Mouse (Mus musculus) hindbrain, embryonic 10.5 days (tissue): ENCODE measurements around the gene Lmna. TPM values are rescaled to one million over a fixed set of nuclear protein-coding genes. Genes with fewer than 3 reads are reported as not detected.
A peak's percentile ranks its signal among the peaks of the same experiment; 100 is the strongest.

ENCODE experiments used
- DNase-seq: peaks from one replicate; pipeline ENCODE4 v3.0.0-alpha.2; 2017; ENCODE audit warnings: low spot score
- H3K27ac ChIP-seq: fragments of 300-500 bp; sonication (generic); 2 replicates; pipeline ENCODE4 v1.5.1; 2016; ENCODE audit warnings: mild to moderate bottlenecking, moderate library complexity
- H3K27me3 ChIP-seq: fragments of 300-500 bp; sonication (generic); 2 replicates; pipeline ENCODE4 v1.6.1; 2016; ENCODE audit warnings: mild to moderate bottlenecking; ENCODE audit not compliant: poor library complexity, insufficient read depth, severe bottlenecking
- H3K36me3 ChIP-seq: fragments of 300-500 bp; sonication (generic); 2 replicates; pipeline ENCODE4 v1.6.1; 2016; ENCODE audit warnings: mild to moderate bottlenecking, moderate library complexity
- H3K4me1 ChIP-seq: fragments of 300-500 bp; sonication (generic); replicated peaks from 2 replicates; pipeline ENCODE4 v1.6.1; 2016; ENCODE audit warnings: mild to moderate bottlenecking
- H3K4me3 ChIP-seq: fragments of 300-500 bp; sonication (generic); 2 replicates; pipeline ENCODE4 v1.5.1; 2016; ENCODE audit warnings: mild to moderate bottlenecking, moderate library complexity
- H3K9me3 ChIP-seq: fragments of 300-500 bp; sonication (generic); 2 replicates; pipeline ENCODE4 v1.6.1; 2016; ENCODE audit warnings: mild to moderate bottlenecking, moderate library complexity
- WGBS: fragments of 180-500 bp; shearing (Covaris S2); methylation state at CpG from one replicate; pipeline ENCODE4 v1.1.7; 2016; 5-methylcytosine and 5-hydroxymethylcytosine counted together
- polyA plus RNA-seq: library from polyadenylated mRNA; unstranded; fragments of >200 nt; fragmentation: Nextera tagmentation; extraction: Ambion mirVana; gene quantifications from 2 replicates; pipeline ENCODE4 v1.2.1, GENCODE M21; 2016

Gene Lmna
- polyA plus RNA-seq, 1 experiment from 2014 or later, result 24.0 TPM

GRCm38 (mm10) chr3:88544955-88545591 is 35.3 kb upstream of the Lmna start:
- no peaks in the 10 kb centered on the region for H3K9me3 ChIP-seq
- no peaks in the 10 kb centered on the region for H3K27me3 ChIP-seq
- peak overlapping the region; percentile 60; the same call in 1 of the 2 replicates for H3K27ac ChIP-seq
- 66% methylated on average over 20 of the region's 20 CpGs for WGBS
- H3K36me3 ChIP-seq, result peaks cover 21% of the 10 kb centered on the region
- no peak for DNase-seq
- H3K4me1 ChIP-seq, result peaks cover 53% of the 10 kb centered on the region
- no peak overlapping the region for H3K4me3 ChIP-seq

- Histone ChIP-seq H3K27me3 (no peaks in the 10 kb centered on the region), H3K4me1 (peaks cover 58% of the 10 kb centered on the region), H3K36me3 (peaks cover 24% of the 10 kb centered on the region), H3K4me3 (no peak overlapping the region), H3K9me3 (no peaks in the 10 kb centered on the region), H3K27ac (peak overlapping the region; percentile 60; the same call in 1 of the 2 replicates)
- WGBS, result 31% methylated on average over 5 of the region's 5 CpGs
- peak; percentile 40 for DNase-seq
These were observed 34.8 kb upstream of the Lmna start for GRCm38 (mm10) chr3:88544514-88544913.

GRCm38 (mm10) chr3:88543651-88544410 is 34.1 kb upstream of the Lmna start:
- DNase-seq, result no peak
- H3K27ac ChIP-seq, result no peak overlapping the region
- no peak overlapping the region for H3K4me3 ChIP-seq
- 74% methylated on average over 5 of the region's 5 CpGs for WGBS
- peaks cover 25% of the 10 kb centered on the region for H3K36me3 ChIP-seq
- H3K27me3 ChIP-seq, result no peaks in the 10 kb centered on the region
- peaks cover 64% of the 10 kb centered on the region for H3K4me1 ChIP-seq
- H3K9me3 ChIP-seq, result no peaks in the 10 kb centered on the region

GRCm38 (mm10) chr3:88543174-88543573 is 33.4 kb upstream of the Lmna start:
- Histone ChIP-seq H3K27me3 (no peaks in the 10 kb centered on the region), H3K27ac (no peak overlapping the region), H3K9me3 (no peaks in the 10 kb centered on the region), H3K4me1 (peaks cover 69% of the 10 kb centered on the region), H3K4me3 (no peak overlapping the region), H3K36me3 (peaks cover 32% of the 10 kb centered on the region)
- no peak for DNase-seq
- WGBS, result 80% methylated on average over 8 of the region's 8 CpGs

GRCm38 (mm10) chr3:88542486-88542885 is 32.7 kb upstream of the Lmna start:
- H3K4me3 ChIP-seq, result no peak overlapping the region
- WGBS, result 76% methylated on average over 4 of the region's 4 CpGs
- no peaks in the 10 kb centered on the region for H3K27me3 ChIP-seq
- peaks cover 39% of the 10 kb centered on the region for H3K36me3 ChIP-seq
- DNase-seq, result no peak
- no peak overlapping the region for H3K27ac ChIP-seq
- H3K4me1 ChIP-seq, result peaks cover 74% of the 10 kb centered on the region
- no peaks in the 10 kb centered on the region for H3K9me3 ChIP-seq

- H3K36me3 ChIP-seq, result peaks cover 46% of the 10 kb centered on the region
- H3K9me3 ChIP-seq, result no peaks in the 10 kb centered on the region
- WGBS, result 76% methylated on average over 7 of the region's 7 CpGs
- H3K27ac ChIP-seq, result no peak overlapping the region
- H3K4me3 ChIP-seq, result no peak overlapping the region
- H3K27me3 ChIP-seq, result no peaks in the 10 kb centered on the region
- peaks cover 76% of the 10 kb centered on the region for H3K4me1 ChIP-seq
- no peak for DNase-seq
These were observed 32.1 kb upstream of the Lmna start for GRCm38 (mm10) chr3:88541622-88542401.

- H3K27ac ChIP-seq, result peak overlapping the region; percentile 78
- peaks cover 88% of the 10 kb centered on the region for H3K4me1 ChIP-seq
- no peak for DNase-seq
- H3K4me3 ChIP-seq, result peak overlapping the region; percentile 18
- peaks cover 63% of the 10 kb centered on the region for H3K36me3 ChIP-seq
- whole genome bisulfite sequencing, result 61% methylated on average over 5 of the region's 5 CpGs
- H3K9me3 ChIP-seq, result no peaks in the 10 kb centered on the region
- no peaks in the 10 kb centered on the region for H3K27me3 ChIP-seq
These were observed 30.3 kb upstream of the Lmna start for GRCm38 (mm10) chr3:88540085-88540484.

- 9% methylated on average over 3 of the region's 3 CpGs for WGBS
These were observed 29.6 kb upstream of the Lmna start for GRCm38 (mm10) chr3:88539397-88539796.

GRCm38 (mm10) chr3:88538271-88539145 is 28.8 kb upstream of the Lmna start:
- no peaks in the 10 kb centered on the region for H3K9me3 ChIP-seq
- H3K4me3 ChIP-seq, result peak overlapping the region; percentile 96
- DNase-seq, result peak; percentile 48
- H3K36me3 ChIP-seq, result peaks cover 72% of the 10 kb centered on the region
- peak overlapping the region; percentile 84 for H3K27ac ChIP-seq
- H3K4me1 ChIP-seq, result peaks cover 95% of the 10 kb centered on the region
- WGBS, result 20% methylated on average over 9 of the region's 9 CpGs
- H3K27me3 ChIP-seq, result no peaks in the 10 kb centered on the region

More at GRCm38 (mm10) chr3:88539397-88539796, 29.6 kb upstream of the Lmna start:
- peak; percentile 53 for DNase-seq
- peaks cover 88% of the 10 kb centered on the region for H3K4me1 ChIP-seq
- peak overlapping the region; percentile 78 for H3K27ac ChIP-seq
- H3K27me3 ChIP-seq, result no peaks in the 10 kb centered on the region
- H3K36me3 ChIP-seq, result peaks cover 70% of the 10 kb centered on the region
- no peaks in the 10 kb centered on the region for H3K9me3 ChIP-seq
- H3K4me3 ChIP-seq, result peak overlapping the region; percentile 26

- H3K27ac ChIP-seq, result peak overlapping the region; percentile 100
- 57% methylated on average over 6 of the region's 6 CpGs for WGBS
- DNase-seq, result peak; percentile 20
- no peaks in the 10 kb centered on the region for H3K9me3 ChIP-seq
- peaks cover 83% of the 10 kb centered on the region for H3K4me1 ChIP-seq
- no peaks in the 10 kb centered on the region for H3K27me3 ChIP-seq
- peak overlapping the region; percentile 96 for H3K4me3 ChIP-seq
- peaks cover 72% of the 10 kb centered on the region for H3K36me3 ChIP-seq
These were observed 27.4 kb upstream of the Lmna start for GRCm38 (mm10) chr3:88537146-88537545.

- H3K4me3 ChIP-seq, result peak overlapping the region; percentile 96
- no peaks in the 10 kb centered on the region for H3K9me3 ChIP-seq
- DNase-seq, result peak; percentile 73
- no peaks in the 10 kb centered on the region for H3K27me3 ChIP-seq
- WGBS, result 7% methylated on average over 64 of the region's 64 CpGs
- H3K36me3 ChIP-seq, result peaks cover 64% of the 10 kb centered on the region
- H3K4me1 ChIP-seq, result peaks cover 75% of the 10 kb centered on the region
- H3K27ac ChIP-seq, result peak overlapping the region; percentile 100
These were observed 26.6 kb upstream of the Lmna start for GRCm38 (mm10) chr3:88536103-88536930.
